Mouse (Mus musculus): ENCODE results near the gene Frmd3. TPM values are rescaled to one million over a fixed set of nuclear protein-coding genes. Genes with fewer than 3 reads are reported as not detected.

Frmd3 gene
- total and polyA plus RNA-seq, 2 experiments from 2014 or later = 28.1 to 29.7 TPM

DNA sequence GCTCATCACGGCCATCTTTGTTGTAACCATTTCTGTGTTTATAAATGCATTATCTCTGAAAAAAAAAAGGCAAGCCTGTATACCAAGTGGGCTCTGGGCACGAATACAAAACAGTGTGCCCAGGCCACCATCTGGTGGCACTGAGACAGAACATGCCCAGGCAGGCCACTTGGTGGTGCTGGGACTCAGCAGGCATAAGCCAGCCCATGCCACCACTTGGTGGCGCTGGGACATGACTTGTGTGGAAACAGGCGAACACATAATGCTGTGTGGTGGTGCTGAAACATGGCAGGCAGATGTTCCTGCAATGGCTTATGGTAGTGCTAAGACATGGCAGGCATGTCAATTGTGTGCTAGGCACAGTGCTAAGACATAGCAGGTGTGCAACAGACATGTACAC is 217.8 kb downstream of the Frmd3 start:
- ATAC-seq = peak; percentile 64
- no peaks in the 10 kb centered on the region for H3K36me3 ChIP-seq (ENCODE audit: insufficient read depth)
- H3K27ac ChIP-seq (ENCODE audit: low read depth, low read length) = no peak overlapping the region
- H3K4me3 ChIP-seq (ENCODE audit: low read depth, low read length) = no peak overlapping the region
- 77% methylated on average over 4 of the region's 4 CpGs for WGBS
- no peak overlapping the region for H3K9ac ChIP-seq
- H3K27me3 ChIP-seq (ENCODE audit: insufficient read depth, low read length) = no peaks in the 10 kb centered on the region
- H3K9me3 ChIP-seq (ENCODE audit: low read length) = no peaks in the 10 kb centered on the region
- H3K4me2 ChIP-seq (ENCODE audit: low read depth) = no peak overlapping the region
- H3K4me1 ChIP-seq (ENCODE audit: insufficient read depth) = no peaks in the 10 kb centered on the region
- DNase-seq = no peak
- peak; percentile 55 for TF ChIP-seq CTCF (IDR thresholded peaks at IDR 0.05; ENCODE audit: low read depth)

DNA sequence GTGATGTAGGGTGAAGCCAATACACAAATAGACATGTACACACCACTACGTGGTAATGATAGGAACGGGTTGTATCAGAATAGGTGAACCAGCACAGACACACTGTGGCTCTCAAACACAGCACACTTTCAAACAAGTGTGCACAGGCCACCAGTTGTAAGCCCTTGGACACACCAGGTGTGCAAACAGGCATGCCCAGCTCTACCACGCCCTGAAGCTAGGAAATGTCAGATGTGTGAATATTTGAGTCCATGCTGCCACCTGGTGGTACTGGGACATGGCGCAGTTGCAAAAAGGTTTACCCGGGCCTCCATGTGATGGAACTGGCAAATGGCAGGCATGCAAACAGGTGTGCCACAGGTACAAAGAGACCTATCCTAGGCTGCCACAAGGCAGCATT is 218.2 kb downstream of the Frmd3 start:
- Histone ChIP-seq H3K4me2 (ENCODE audit: low read depth) (no peak overlapping the region), H3K27ac (ENCODE audit: low read depth, low read length) (no peak overlapping the region), H3K9me3 (ENCODE audit: low read length) (no peaks in the 10 kb centered on the region), H3K4me3 (ENCODE audit: low read depth, low read length) (no peak overlapping the region), H3K27me3 (ENCODE audit: insufficient read depth, low read length) (no peaks in the 10 kb centered on the region), H3K9ac (no peak overlapping the region), H3K36me3 (ENCODE audit: insufficient read depth) (no peaks in the 10 kb centered on the region), H3K4me1 (ENCODE audit: insufficient read depth) (no peaks in the 10 kb centered on the region)
- TF ChIP-seq CTCF (IDR thresholded peaks at IDR 0.05; ENCODE audit: low read depth) = peak; percentile 75
- 63% methylated on average over 5 of the region's 5 CpGs for WGBS
- ATAC-seq (0 out of 2 replicates have a peak, but pooled peaks have one; percentile 23), DNase-seq (peak; percentile 47)

DNA sequence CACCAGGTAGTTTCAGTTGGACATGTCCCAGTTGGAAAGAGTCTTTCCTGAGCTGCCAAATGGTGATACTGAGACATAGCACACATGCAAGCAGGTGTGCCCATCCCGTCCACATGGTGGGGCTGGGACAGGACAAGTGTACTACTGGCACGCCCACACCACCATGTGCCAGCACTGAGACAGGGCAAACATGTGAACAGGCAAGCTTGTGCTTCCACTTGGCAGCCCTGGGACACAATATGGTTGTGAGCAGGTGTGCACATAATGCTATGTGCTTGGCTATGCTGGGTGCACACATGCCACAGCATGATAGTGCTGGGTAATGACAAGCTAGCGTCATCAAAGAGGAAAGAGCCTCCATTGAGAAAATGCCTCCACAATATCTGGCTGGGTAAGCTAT is 220.3 kb downstream of the Frmd3 start:
- TF ChIP-seq CTCF (IDR thresholded peaks at IDR 0.05; ENCODE audit: low read depth) = no peak
- no peak overlapping the region for H3K4me2 ChIP-seq (ENCODE audit: low read depth)
- H3K4me3 ChIP-seq (ENCODE audit: low read depth, low read length) = no peak overlapping the region
- no peak overlapping the region for H3K9ac ChIP-seq
- no peaks in the 10 kb centered on the region for H3K4me1 ChIP-seq (ENCODE audit: insufficient read depth)
- H3K27ac ChIP-seq (ENCODE audit: low read depth, low read length) = no peak overlapping the region
- no peaks in the 10 kb centered on the region for H3K9me3 ChIP-seq (ENCODE audit: low read length)
- no peaks in the 10 kb centered on the region for H3K36me3 ChIP-seq (ENCODE audit: insufficient read depth)
- ATAC-seq (peak; percentile 72), DNase-seq (peak; percentile 56)
- 75% methylated on average over 3 of the region's 3 CpGs for WGBS
- H3K27me3 ChIP-seq (ENCODE audit: insufficient read depth, low read length) = no peaks in the 10 kb centered on the region

DNA sequence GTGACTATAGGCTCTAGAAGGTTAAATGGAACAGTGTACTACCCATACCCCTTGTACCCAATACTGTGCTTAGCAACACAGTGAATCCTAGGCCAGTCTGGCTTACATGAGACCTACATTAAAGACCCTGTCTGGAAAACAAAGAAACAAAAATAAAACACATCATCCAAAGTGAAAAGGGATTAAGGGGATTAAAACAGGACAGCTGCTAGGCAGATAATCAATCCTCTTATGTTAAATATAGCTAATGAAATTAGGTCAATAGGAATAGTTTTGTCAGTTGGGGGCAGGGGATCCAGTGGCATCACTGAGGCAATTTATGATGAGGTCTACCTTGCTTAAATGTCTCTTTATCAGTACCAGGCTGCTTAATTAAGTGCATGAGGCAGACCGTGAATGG is 228.9 kb downstream of the Frmd3 start, which contains the start of gene Kdm4c:
Gene Kdm4c, plus strand, starts transcription at position 322 of the 400 bp plus-strand sequence.
- H3K4me1 ChIP-seq (ENCODE audit: insufficient read depth) = no peaks in the 10 kb centered on the region
- no peaks in the 10 kb centered on the region for H3K9me3 ChIP-seq (ENCODE audit: low read length)
- ATAC-seq (no peak), DNase-seq (no peak)
- no peak within 1 kb of the TSS for H3K9ac ChIP-seq
- no peak for TF ChIP-seq CTCF (IDR thresholded peaks at IDR 0.05; ENCODE audit: low read depth)
- H3K27ac ChIP-seq (ENCODE audit: low read depth, low read length) = no peak within 1 kb of the TSS
- no peak within 1 kb of the TSS for H3K4me2 ChIP-seq (ENCODE audit: low read depth)
- H3K36me3 ChIP-seq (ENCODE audit: insufficient read depth) = no peaks in the 10 kb centered on the region
- no peaks in the 10 kb centered on the region for H3K27me3 ChIP-seq (ENCODE audit: insufficient read depth, low read length)
- WGBS = 67% methylated on average over 1 of the region's 1 CpGs
- H3K4me3 ChIP-seq (ENCODE audit: low read depth, low read length) = no peak within 1 kb of the TSS

Other genes with a start within 250 kb of the Frmd3 start
- 1.1 and 1.2 TPM in 2 replicates for gene Rasef, start 222.4 kb upstream of the Frmd3 start, total RNA-seq (2014; rRNA removed)
- gene Rasef, start 222.4 kb upstream of the Frmd3 start, polyA plus RNA-seq (2015; fragmentation: Nextera tagmentation; extraction: Ambion mirVana) = 0.18 and 0.24 TPM in 2 replicates
- not detected in 2 replicates for gene Gm11758, start 137.2 kb upstream of the Frmd3 start, total RNA-seq (2014; rRNA removed)
- not detected in 2 replicates for gene Gm11758, start 137.2 kb upstream of the Frmd3 start, polyA plus RNA-seq (2015; fragmentation: Nextera tagmentation; extraction: Ambion mirVana)
- not detected in 2 replicates for gene Gm11757, start 122.3 kb upstream of the Frmd3 start, total RNA-seq (2014; rRNA removed)
- gene Gm11757, start 122.3 kb upstream of the Frmd3 start, polyA plus RNA-seq (2015; fragmentation: Nextera tagmentation; extraction: Ambion mirVana) = not detected in 2 replicates
- not detected in 2 replicates for gene Gm13871, start 107.5 kb upstream of the Frmd3 start, total RNA-seq (2014; rRNA removed)
- gene Gm13871, start 107.5 kb upstream of the Frmd3 start, polyA plus RNA-seq (2015; fragmentation: Nextera tagmentation; extraction: Ambion mirVana) = not detected in 2 replicates
- gene Gm11756, start 92.7 kb upstream of the Frmd3 start, total RNA-seq (2014; rRNA removed) = not detected in 2 replicates
- gene Gm11756, start 92.7 kb upstream of the Frmd3 start, polyA plus RNA-seq (2015; fragmentation: Nextera tagmentation; extraction: Ambion mirVana) = not detected in 2 replicates
- not detected in 2 replicates for gene 2310002L09Rik, start 62.6 kb upstream of the Frmd3 start, total RNA-seq (2014; rRNA removed)
- not detected in 2 replicates for gene 2310002L09Rik, start 62.6 kb upstream of the Frmd3 start, polyA plus RNA-seq (2015; fragmentation: Nextera tagmentation; extraction: Ambion mirVana)
- gene Kdm4c, start 229.1 kb downstream of the Frmd3 start, total RNA-seq (2014; rRNA removed) = 22.2 and 25.9 TPM in 2 replicates
- gene Kdm4c, start 229.1 kb downstream of the Frmd3 start, polyA plus RNA-seq (2015; fragmentation: Nextera tagmentation; extraction: Ambion mirVana) = 5.5 and 8.2 TPM in 2 replicates

Data from forebrain, postnatal 0 days (tissue).